Mouse (Mus musculus): ENCODE measurements around the gene Cd300c2.

GRCm38 (mm10) chr11:115001474-115002040 lies at the start of gene Cd300c2:
- TF ChIP-seq USF1 (IDR thresholded peaks at IDR 0.05; ENCODE audit: low read depth, low read length) (no peak), CTCF (conservative IDR thresholded peaks at IDR 0.05 in 1 of 2, IDR thresholded peaks at IDR 0.05 in 1 of 2; ENCODE audit: low read depth in 2 of 2, low read length in 2 of 2) (no peak), POLR2AphosphoS2 (IDR thresholded peaks at IDR 0.05; ENCODE audit: low read depth, low read length) (no peak), EP300 (IDR thresholded peaks at IDR 0.05; ENCODE audit: low read length) (no peak), POLR2A (IDR thresholded peaks at IDR 0.05; ENCODE audit: low read depth, low read length) (no peak), MAZ (IDR thresholded peaks at IDR 0.05; ENCODE audit: low read depth, low read length) (no peak), TCF12 (IDR thresholded peaks at IDR 0.05; ENCODE audit: low read depth, low read length) (no peak)

Data from CH12.LX (cell line).